Mouse (Mus musculus): ENCODE data around the gene Ankmy1. TPM values are rescaled to one million over a fixed set of nuclear protein-coding genes. Genes with fewer than 3 reads are reported as not detected.
A peak's percentile ranks its signal among the peaks of the same experiment; 100 is the strongest.

Gene Ankmy1
- polyA plus RNA-seq, 1 experiment from 2014 or later, result 0.04 TPM

DNA sequence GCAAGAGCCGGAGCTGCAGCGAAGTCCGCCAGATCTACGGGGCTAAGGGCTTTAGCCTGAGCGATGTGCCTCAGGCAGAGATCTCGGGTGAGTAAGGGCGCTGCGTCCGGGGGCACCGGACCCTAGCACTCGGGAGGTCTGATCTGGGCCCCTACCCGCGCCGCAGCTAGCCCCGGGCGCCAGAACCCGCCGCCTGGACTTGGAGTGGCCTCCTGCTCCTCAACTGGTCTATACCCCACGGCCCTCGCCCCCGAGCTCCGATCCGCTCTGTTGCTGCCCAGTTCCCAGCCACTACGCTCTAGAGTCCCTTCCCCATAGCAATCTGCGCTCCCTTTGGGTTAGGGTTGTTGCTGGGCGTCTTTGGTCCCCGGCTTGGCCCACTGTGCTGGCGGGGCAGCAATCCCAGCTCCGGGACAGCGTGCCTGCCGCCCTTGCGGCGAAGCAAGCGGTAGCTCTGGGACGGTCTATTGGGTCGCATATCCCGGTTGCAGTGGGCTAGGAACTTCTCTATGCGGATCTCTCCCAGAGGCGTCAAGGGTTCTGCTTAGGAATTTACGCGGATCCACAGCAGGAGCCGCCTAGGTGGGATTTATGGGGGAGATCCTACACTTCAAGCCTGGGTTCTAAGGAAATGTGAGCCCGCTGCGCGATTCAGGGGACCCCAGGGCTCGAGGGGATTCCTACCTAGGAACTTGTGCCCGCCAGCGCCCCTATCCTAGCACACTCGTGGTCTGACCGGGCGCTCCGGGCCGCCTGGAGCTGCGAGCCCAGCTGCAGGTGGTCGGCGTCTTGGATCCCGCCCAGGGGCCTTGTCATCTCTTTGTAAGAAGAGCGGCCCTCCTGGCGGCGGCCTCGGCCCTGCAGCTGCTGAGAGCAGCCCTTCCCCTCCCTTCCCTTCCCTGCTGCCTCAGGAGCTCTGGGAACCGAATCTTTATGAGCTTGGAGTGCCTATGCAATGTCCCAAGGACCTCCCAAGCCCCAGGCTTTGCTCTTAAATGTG lies 70.4 kb downstream of the Ankmy1 start:
- Histone ChIP-seq H3K9ac (peak overlapping the region; percentile 40), H3K27me3 (replicated peaks) (peaks cover 74% of the 10 kb centered on the region), H3K9me3 (replicated peaks) (no peaks in the 10 kb centered on the region), H3K4me2 (peak overlapping the region; percentile 72), H3K4me3 (peak overlapping the region; percentile 55), H3K4me1 (peaks cover 14% of the 10 kb centered on the region), H3K36me3 (no peaks in the 10 kb centered on the region), H3K27ac (no peak overlapping the region)
- ATAC-seq, result no peak
- 3% methylated on average over 58 of the region's 62 CpGs for WGBS (ENCODE audit: insufficient replicate concordance)

DNA sequence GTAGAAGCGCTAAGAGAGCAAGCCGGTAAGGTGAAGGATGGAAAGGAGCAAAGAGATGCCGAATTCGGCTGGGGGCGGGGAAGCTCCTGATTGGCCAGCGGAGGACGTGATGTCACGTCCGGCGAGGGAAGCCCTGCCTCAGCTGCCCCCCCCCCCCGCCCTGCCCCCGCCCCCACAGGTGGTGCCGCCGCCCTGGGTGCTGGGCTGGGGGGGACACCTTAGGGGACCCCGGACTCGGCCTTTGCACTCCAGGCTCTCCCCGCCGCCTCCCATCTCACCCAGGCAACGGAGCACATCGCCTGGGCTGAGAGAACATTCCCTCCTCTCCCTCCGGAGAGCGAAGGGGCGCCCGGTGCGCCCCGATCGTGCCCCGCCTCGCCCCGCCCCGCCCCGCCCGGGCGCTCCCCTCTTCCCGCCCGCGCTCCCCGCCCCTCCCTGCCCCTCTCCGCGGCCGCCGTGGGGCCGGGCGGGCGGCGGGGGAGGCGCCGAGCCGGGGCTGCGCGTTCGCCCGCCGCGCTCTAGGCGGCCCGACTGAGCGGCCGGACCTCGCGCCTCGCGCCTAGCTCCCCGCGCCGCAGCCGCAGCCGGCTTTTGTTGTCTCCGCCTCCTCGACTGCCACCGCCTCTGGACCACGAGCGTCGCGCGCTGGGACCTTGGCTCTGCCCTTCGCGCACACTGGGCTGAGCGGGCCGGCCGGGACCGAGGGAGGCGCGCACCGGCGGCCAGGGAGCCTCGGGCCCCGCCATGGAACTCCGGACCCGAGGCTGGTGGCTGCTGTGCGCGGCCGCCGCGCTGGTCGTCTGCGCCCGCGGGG lies 71.3 kb downstream of the Ankmy1 start, which contains the start of gene Gpc1:
Gene Gpc1 (plus strand): TSS at position 458 of the 814 bp plus-strand sequence.
- Histone ChIP-seq H3K36me3 (no peaks in the 10 kb centered on the region), H3K9ac (peak within 1 kb of the TSS; percentile 40), H3K27ac (0 out of 2 replicates have a peak within 1 kb of the TSS, but pooled peaks have one; percentile 23), H3K27me3 (replicated peaks) (peaks cover 80% of the 10 kb centered on the region), H3K4me3 (peak within 1 kb of the TSS; percentile 55), H3K4me2 (peak within 1 kb of the TSS; percentile 72), H3K4me1 (peaks cover 14% of the 10 kb centered on the region), H3K9me3 (replicated peaks) (no peaks in the 10 kb centered on the region)
- ATAC-seq, result peak; percentile 53
- 1% methylated on average over 69 of the region's 99 CpGs for WGBS (ENCODE audit: insufficient replicate concordance)

DNA sequence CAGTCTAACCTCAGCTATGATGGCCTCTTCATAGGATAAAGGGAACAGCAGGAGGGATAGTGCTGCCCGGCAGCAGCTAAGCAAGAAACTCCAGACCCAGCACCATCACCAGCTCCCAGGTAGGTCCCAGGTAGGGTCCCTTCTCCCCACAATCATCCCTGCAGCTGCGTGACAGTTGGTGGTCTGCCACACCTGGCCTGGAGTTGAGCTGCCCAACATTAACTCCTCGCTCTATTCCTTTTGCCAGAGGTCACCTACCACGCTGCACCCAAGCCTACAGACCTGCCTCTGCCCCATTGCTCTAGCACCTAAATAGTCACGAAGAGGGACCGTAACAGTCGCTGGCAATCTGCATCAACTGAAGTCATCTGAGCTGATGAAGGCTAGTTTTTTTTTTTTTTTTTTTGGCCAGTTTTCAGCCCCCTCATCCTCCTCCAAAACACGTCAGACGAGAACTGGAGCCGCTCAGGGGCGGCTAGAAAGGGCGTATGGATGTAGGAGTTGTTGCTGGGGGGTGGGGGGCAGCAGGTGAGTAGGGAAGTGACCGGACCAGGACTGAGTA lies 72.0 kb downstream of the Ankmy1 start:
- Histone ChIP-seq H3K36me3 (no peaks in the 10 kb centered on the region), H3K4me3 (peak overlapping the region; percentile 55), H3K4me2 (peak overlapping the region; percentile 72), H3K9me3 (replicated peaks) (no peaks in the 10 kb centered on the region), H3K4me1 (peaks cover 14% of the 10 kb centered on the region), H3K27ac (no peak overlapping the region), H3K9ac (no peak overlapping the region), H3K27me3 (replicated peaks) (peaks cover 80% of the 10 kb centered on the region)
- 10% methylated on average over 13 of the region's 13 CpGs for WGBS (ENCODE audit: insufficient replicate concordance)
- no peak for ATAC-seq

DNA sequence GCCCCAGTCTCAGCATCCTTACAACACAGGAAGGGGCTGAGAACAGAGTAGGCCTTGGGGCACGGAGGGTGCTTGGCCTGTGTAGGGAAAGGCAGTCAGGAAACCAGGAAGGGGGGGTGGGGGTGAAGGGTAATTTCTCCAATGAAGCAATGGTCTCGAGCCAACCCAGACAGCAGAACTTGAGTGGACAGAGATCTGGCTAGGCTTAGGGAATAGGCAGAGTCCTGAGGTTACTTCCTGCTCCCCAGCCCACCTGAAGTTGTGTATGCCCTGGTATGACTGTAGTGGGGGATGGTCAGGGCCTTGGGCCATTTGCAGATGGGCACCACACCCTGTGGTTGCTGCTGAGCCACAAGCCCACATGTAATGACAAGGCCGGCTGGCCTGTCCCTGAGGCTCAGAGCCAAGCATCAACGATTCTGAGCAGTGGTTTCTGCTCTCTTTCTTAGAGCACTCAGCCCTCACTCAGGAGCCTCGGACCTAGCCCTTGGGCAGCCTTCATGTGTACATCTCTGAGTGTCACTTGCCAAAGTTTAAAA lies 86.9 kb downstream of the Ankmy1 start:
- ATAC-seq, result no peak
- Histone ChIP-seq H3K9ac (no peak overlapping the region), H3K4me2 (no peak overlapping the region), H3K27ac (no peak overlapping the region), H3K4me3 (no peak overlapping the region), H3K4me1 (no peaks in the 10 kb centered on the region), H3K27me3 (replicated peaks) (no peaks in the 10 kb centered on the region), H3K36me3 (no peaks in the 10 kb centered on the region), H3K9me3 (replicated peaks) (no peaks in the 10 kb centered on the region)
- 43% methylated on average over 5 of the region's 5 CpGs for WGBS (ENCODE audit: insufficient replicate concordance)

DNA sequence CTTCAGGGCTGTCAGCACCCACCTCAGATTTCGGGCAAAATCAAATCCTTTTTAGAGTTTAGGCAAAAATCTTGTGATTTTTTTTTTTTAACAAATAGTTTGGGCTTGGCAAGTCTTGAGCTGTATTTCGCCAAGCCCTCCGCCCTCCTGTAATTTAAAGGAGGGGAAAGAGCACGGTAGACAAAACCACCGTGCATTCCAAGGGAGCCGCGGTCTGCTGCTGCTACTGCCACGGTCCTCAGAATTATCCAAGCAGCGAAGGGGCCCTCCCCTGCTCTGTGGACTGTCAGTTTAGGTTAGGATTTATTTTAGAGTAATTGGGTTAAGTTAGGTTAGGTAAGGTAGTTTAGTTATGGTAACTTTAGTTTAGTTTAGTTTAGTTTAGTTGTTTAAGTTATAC lies 87.6 kb downstream of the Ankmy1 start:
- Histone ChIP-seq H3K4me2 (no peak overlapping the region), H3K9ac (no peak overlapping the region), H3K27me3 (replicated peaks) (no peaks in the 10 kb centered on the region), H3K4me1 (no peaks in the 10 kb centered on the region), H3K27ac (no peak overlapping the region), H3K9me3 (replicated peaks) (no peaks in the 10 kb centered on the region), H3K36me3 (no peaks in the 10 kb centered on the region), H3K4me3 (no peak overlapping the region)
- no peak for ATAC-seq
- WGBS (ENCODE audit: insufficient replicate concordance), result 75% methylated on average over 9 of the region's 9 CpGs

DNA sequence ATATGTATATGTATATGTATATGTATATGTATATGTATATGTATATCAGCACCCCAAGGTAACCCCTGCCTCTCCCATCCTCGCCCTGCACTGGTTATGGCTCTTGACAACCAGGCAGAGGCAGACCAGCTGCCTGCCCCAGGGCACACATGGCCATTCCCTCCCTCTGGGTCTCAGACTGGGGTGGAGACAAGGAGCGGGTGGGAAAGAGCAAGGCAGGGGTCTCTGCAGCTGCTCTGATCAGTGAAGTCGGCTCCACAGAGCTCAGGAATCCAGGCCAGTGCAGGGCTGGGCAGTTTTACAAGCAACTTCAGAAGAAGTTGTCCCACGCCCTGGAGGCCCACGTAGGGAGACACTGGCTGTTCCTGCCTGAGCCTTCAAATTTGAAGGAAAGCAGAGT lies 88.4 kb downstream of the Ankmy1 start:
- no peak for ATAC-seq
- H3K4me2 ChIP-seq, result no peak overlapping the region
- H3K9ac ChIP-seq, result no peak overlapping the region
- no peak overlapping the region for H3K4me3 ChIP-seq
- H3K27me3 ChIP-seq (replicated peaks), result no peaks in the 10 kb centered on the region
- 58% methylated on average over 5 of the region's 5 CpGs for WGBS (ENCODE audit: insufficient replicate concordance)
- H3K9me3 ChIP-seq (replicated peaks), result 0 out of 2 replicates have a peak, but pooled peaks cover 3% of the 10 kb centered on the region
- H3K4me1 ChIP-seq, result no peaks in the 10 kb centered on the region
- H3K27ac ChIP-seq, result no peak overlapping the region
- no peaks in the 10 kb centered on the region for H3K36me3 ChIP-seq

MicroRNAs within 50 kb of the gene (microRNA counts, 519-probe panel; counts per million panel counts)
- microRNA mmu-miR-149, result 582 counts per million, percentile 70 among the panel's probes with 10 or more counts

Small RNA genes within 50 kb of the gene (microRNA-seq; reads per million reads assigned to microRNA genes)
- gene Mir149, result 1,589 reads per million, percentile 79 among the genes with 10 or more reads in this experiment

Other genes with a start within 250 kb of the Ankmy1 start
- 5.5 and 7.2 TPM in 2 replicates for gene Gpc1, start 71.3 kb downstream of the Ankmy1 start, polyA plus RNA-seq (2016; fragmentation: Nextera tagmentation; extraction: Ambion mirVana)
- 7.2 and 7.7 TPM in 2 replicates for gene Dusp28, start 4.1 kb upstream of the Ankmy1 start, polyA plus RNA-seq (2016; fragmentation: Nextera tagmentation; extraction: Ambion mirVana)
- 22.1 and 22.3 TPM in 2 replicates for gene Rnpepl1, start 7.9 kb upstream of the Ankmy1 start, polyA plus RNA-seq (2016; fragmentation: Nextera tagmentation; extraction: Ambion mirVana)
- 12.5 and 12.6 TPM in 2 replicates for gene Capn10, start 31.5 kb upstream of the Ankmy1 start, polyA plus RNA-seq (2016; fragmentation: Nextera tagmentation; extraction: Ambion mirVana)
- gene Gpr35, start 48.0 kb upstream of the Ankmy1 start, polyA plus RNA-seq (2016; fragmentation: Nextera tagmentation; extraction: Ambion mirVana), result 0.36 and 0.51 TPM in 2 replicates
- gene Aqp12, start 103.4 kb upstream of the Ankmy1 start, polyA plus RNA-seq (2016; fragmentation: Nextera tagmentation; extraction: Ambion mirVana), result not detected in 2 replicates
- 0.38 and 0.98 TPM in 2 replicates for gene Kif1a, start 199.0 kb upstream of the Ankmy1 start, polyA plus RNA-seq (2016; fragmentation: Nextera tagmentation; extraction: Ambion mirVana)
- gene Agxt, start 232.3 kb upstream of the Ankmy1 start, polyA plus RNA-seq (2016; fragmentation: Nextera tagmentation; extraction: Ambion mirVana), result 1.7 and 2.2 TPM in 2 replicates

Data from liver, embryonic 12.5 days (tissue).